Mouse (Mus musculus): ENCODE data around the gene Slc6a8.

DNA sequence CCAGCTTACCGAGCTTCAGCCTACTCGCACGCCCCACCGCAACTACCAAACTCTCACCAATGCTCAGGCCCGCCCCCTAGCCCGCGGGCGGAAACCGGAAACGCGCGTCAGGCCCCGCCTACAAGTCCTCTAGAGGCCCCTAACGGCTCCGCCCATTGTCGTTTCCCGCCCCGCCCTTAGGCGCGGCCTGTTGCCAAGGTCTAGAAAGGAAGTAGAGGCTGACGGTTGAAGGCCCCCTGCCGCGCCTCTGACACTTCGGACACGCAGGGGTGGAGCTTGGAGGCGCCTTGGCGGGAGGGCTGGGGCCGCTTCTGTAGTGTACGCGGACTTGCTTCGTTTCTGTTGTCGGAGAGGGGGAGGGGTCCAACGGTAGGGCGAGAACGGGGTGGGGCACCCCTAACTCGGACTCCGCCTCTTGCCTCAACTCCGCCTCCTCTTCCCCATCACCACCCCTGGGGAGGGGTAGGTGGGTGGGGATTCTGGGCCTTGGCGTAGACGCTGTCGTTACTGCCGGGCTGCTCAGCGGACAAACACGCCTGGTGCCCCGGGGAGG is 43.2 kb downstream of the Slc6a8 start, which contains the start of the genes Bcap31 and Abcd1:
- TF ChIP-seq CTCF (IDR thresholded peaks at IDR 0.05; ENCODE audit: low read depth): no peak
- peak; percentile 90 for TF ChIP-seq EP300 (IDR thresholded peaks at IDR 0.05; ENCODE audit: low read depth)
